Mouse (Mus musculus): ENCODE measurements at regions not wholly inside any gene's neighbourhood (a gene's known extent, or its start where the extent isn't known, plus 50 kb on each side); places are given as distances from the start of the nearest gene placed in this dataset.

GRCm38 (mm10) chr7:115153764-115154509, 410.4 kb downstream of the Insc start:
- no peak for TF ChIP-seq JUN (IDR thresholded peaks at IDR 0.05; ENCODE audit: insufficient read depth, low read depth, low read length)
- no peak overlapping the region for H3K4me3 ChIP-seq (replicated peaks in 1 of 3; ENCODE audit: low read depth in 2 of 3, low read length in 2 of 3, poor library complexity in 1 of 3)
- H3K9ac ChIP-seq (ENCODE audit: insufficient read depth, low read depth): no peak overlapping the region
- peaks cover 0 to 29% of the 10 kb centered on the region in 2 experiments; a peak in 2 of 4 replicates for H3K4me1 ChIP-seq (ENCODE audit: control insufficient read depth in 1 of 2, insufficient read depth in 2 of 2)
- no peak for DNase-seq (ENCODE audit: extremely low read depth)
- dilution Hi-C loops (cut with MboI; ENCODE audit: extremely low pct_ligation_motif_present, extremely low pct_unique_long_range_greater_than_20kb, low sequenced_read_pairs): no loop called here
- H3K27ac ChIP-seq (ENCODE audit: insufficient read depth, low read depth): no peak overlapping the region
- no peak overlapping the region for H3K4me2 ChIP-seq (ENCODE audit: insufficient read depth, low read depth, poor library complexity, severe bottlenecking)
- H3K9me3 ChIP-seq (replicated peaks; ENCODE audit: low read length): no peaks in the 10 kb centered on the region
- in situ Hi-C loops (cut with MboI; ENCODE audit: low pct_ligation_motif_present, low pct_unique_long_range_greater_than_20kb, low sequenced_read_pairs): no loop called here
- H3K79me2 ChIP-seq (replicated peaks; ENCODE audit: control insufficient read depth, extremely low read depth, insufficient read depth, poor library complexity, severe bottlenecking): no peaks in the 10 kb centered on the region
- no peaks in the 10 kb centered on the region for H3K27me3 ChIP-seq (replicated peaks)
- H3K36me3 ChIP-seq (replicated peaks in 1 of 2; ENCODE audit: control insufficient read depth in 1 of 2, insufficient read depth in 1 of 2, low read length in 1 of 2): no peaks in the 10 kb centered on the region

GRCm38 (mm10) chr7:115170023-115170422, 426.5 kb downstream of the Insc start:
- dilution Hi-C loops (cut with MboI; ENCODE audit: extremely low pct_ligation_motif_present, extremely low pct_unique_long_range_greater_than_20kb, low sequenced_read_pairs) (no loop called here), in situ Hi-C loops (cut with MboI; ENCODE audit: low pct_ligation_motif_present, low pct_unique_long_range_greater_than_20kb, low sequenced_read_pairs) (no loop called here)
- TF ChIP-seq NELFE (IDR thresholded peaks at IDR 0.05; ENCODE audit: low read depth, low read length) (no peak), MAFK (IDR thresholded peaks at IDR 0.05; ENCODE audit: insufficient replicate concordance, low read length) (no peak), RAD21 (IDR thresholded peaks at IDR 0.05; ENCODE audit: low read depth, low read length) (no peak), POLR2A (IDR thresholded peaks at IDR 0.05; ENCODE audit: low read depth, low read length) (no peak), ZMIZ1 (IDR thresholded peaks at IDR 0.05; ENCODE audit: low read depth, low read length) (no peak), CHD2 (IDR thresholded peaks at IDR 0.05; ENCODE audit: low read length) (no peak), TBP (conservative IDR thresholded peaks at IDR 0.05; ENCODE audit: low read depth, low read length) (no peak)
- H3K27me3 ChIP-seq (replicated peaks): no peaks in the 10 kb centered on the region
- no peak overlapping the region for H3K9ac ChIP-seq (ENCODE audit: insufficient read depth, low read depth)
- no peak overlapping the region for H3K4me3 ChIP-seq (replicated peaks in 1 of 3; ENCODE audit: low read depth in 2 of 3, low read length in 2 of 3, poor library complexity in 1 of 3)
- H3K4me2 ChIP-seq (ENCODE audit: insufficient read depth, low read depth, poor library complexity, severe bottlenecking): no peak overlapping the region
- DNase-seq (ENCODE audit: extremely low read depth): no peak
- no peaks in the 10 kb centered on the region for H3K4me1 ChIP-seq (ENCODE audit: control insufficient read depth in 1 of 2, insufficient read depth in 2 of 2)
- H3K9me3 ChIP-seq (replicated peaks; ENCODE audit: low read length): peaks cover 2% of the 10 kb centered on the region
- no peaks in the 10 kb centered on the region for H3K36me3 ChIP-seq (replicated peaks in 1 of 2; ENCODE audit: control insufficient read depth in 1 of 2, insufficient read depth in 1 of 2, low read length in 1 of 2)
- no peak overlapping the region for H3K27ac ChIP-seq (ENCODE audit: insufficient read depth, low read depth)
- no peaks in the 10 kb centered on the region for H3K79me2 ChIP-seq (replicated peaks; ENCODE audit: control insufficient read depth, extremely low read depth, insufficient read depth, poor library complexity, severe bottlenecking)

- in situ Hi-C loops (cut with MboI; ENCODE audit: low pct_ligation_motif_present, low pct_unique_long_range_greater_than_20kb, low sequenced_read_pairs): no loop called here
- Histone ChIP-seq H3K9me3 (replicated peaks; ENCODE audit: low read length) (no peaks in the 10 kb centered on the region), H3K4me3 (replicated peaks in 1 of 3; ENCODE audit: low read depth in 2 of 3, low read length in 2 of 3, poor library complexity in 1 of 3) (no peak overlapping the region), H3K27ac (ENCODE audit: insufficient read depth, low read depth) (no peak overlapping the region), H3K79me2 (replicated peaks; ENCODE audit: control insufficient read depth, extremely low read depth, insufficient read depth, poor library complexity, severe bottlenecking) (no peaks in the 10 kb centered on the region), H3K4me2 (ENCODE audit: insufficient read depth, low read depth, poor library complexity, severe bottlenecking) (no peak overlapping the region), H3K27me3 (replicated peaks) (no peaks in the 10 kb centered on the region), H3K36me3 (replicated peaks in 1 of 2; ENCODE audit: control insufficient read depth in 1 of 2, insufficient read depth in 1 of 2, low read length in 1 of 2) (no peaks in the 10 kb centered on the region), H3K9ac (ENCODE audit: insufficient read depth, low read depth) (no peak overlapping the region), H3K4me1 (ENCODE audit: control insufficient read depth in 1 of 2, insufficient read depth in 2 of 2) (no peaks in the 10 kb centered on the region)
- TF ChIP-seq POLR2AphosphoS2 (IDR thresholded peaks at IDR 0.05; ENCODE audit: low read depth, low read length) (no peak), MXI1 (IDR thresholded peaks at IDR 0.05; ENCODE audit: low read depth, low read length) (no peak), NRF1 (IDR thresholded peaks at IDR 0.05; ENCODE audit: low read depth, low read length) (no peak), IRF4 (IDR thresholded peaks at IDR 0.05; ENCODE audit: low read depth, low read length) (no peak), E2F4 (IDR thresholded peaks at IDR 0.05; ENCODE audit: insufficient replicate concordance, low read depth, low read length) (no peak), MAZ (IDR thresholded peaks at IDR 0.05; ENCODE audit: low read depth, low read length) (no peak), EP300 (IDR thresholded peaks at IDR 0.05; ENCODE audit: low read length) (no peak), CTCF (conservative IDR thresholded peaks at IDR 0.05 in 1 of 2, IDR thresholded peaks at IDR 0.05 in 1 of 2; ENCODE audit: low read depth in 2 of 2, low read length in 2 of 2) (no peak), RAD21 (IDR thresholded peaks at IDR 0.05; ENCODE audit: low read depth, low read length) (no peak), SMC3 (IDR thresholded peaks at IDR 0.05; ENCODE audit: low read depth, low read length) (no peak), USF1 (IDR thresholded peaks at IDR 0.05; ENCODE audit: low read depth, low read length) (no peak), GABPA (IDR thresholded peaks at IDR 0.05; ENCODE audit: insufficient replicate concordance, low read depth, low read length) (no peak), PAX5 (IDR thresholded peaks at IDR 0.05; ENCODE audit: low read length) (no peak), TCF12 (IDR thresholded peaks at IDR 0.05; ENCODE audit: low read depth, low read length) (no peak), TBP (conservative IDR thresholded peaks at IDR 0.05; ENCODE audit: low read depth, low read length) (no peak), MAFK (IDR thresholded peaks at IDR 0.05; ENCODE audit: insufficient replicate concordance, low read length) (no peak), CHD1 (IDR thresholded peaks at IDR 0.05; ENCODE audit: low read depth, low read length) (no peak)
- dilution Hi-C loops (cut with MboI; ENCODE audit: extremely low pct_ligation_motif_present, extremely low pct_unique_long_range_greater_than_20kb, low sequenced_read_pairs): no loop called here
- no peak for DNase-seq (ENCODE audit: extremely low read depth)
Measured at GRCm38 (mm10) chr7:115170439-115170838, 426.9 kb downstream of the Insc start.

Data from CH12.LX (cell line).